In the genomic region with DNA sequence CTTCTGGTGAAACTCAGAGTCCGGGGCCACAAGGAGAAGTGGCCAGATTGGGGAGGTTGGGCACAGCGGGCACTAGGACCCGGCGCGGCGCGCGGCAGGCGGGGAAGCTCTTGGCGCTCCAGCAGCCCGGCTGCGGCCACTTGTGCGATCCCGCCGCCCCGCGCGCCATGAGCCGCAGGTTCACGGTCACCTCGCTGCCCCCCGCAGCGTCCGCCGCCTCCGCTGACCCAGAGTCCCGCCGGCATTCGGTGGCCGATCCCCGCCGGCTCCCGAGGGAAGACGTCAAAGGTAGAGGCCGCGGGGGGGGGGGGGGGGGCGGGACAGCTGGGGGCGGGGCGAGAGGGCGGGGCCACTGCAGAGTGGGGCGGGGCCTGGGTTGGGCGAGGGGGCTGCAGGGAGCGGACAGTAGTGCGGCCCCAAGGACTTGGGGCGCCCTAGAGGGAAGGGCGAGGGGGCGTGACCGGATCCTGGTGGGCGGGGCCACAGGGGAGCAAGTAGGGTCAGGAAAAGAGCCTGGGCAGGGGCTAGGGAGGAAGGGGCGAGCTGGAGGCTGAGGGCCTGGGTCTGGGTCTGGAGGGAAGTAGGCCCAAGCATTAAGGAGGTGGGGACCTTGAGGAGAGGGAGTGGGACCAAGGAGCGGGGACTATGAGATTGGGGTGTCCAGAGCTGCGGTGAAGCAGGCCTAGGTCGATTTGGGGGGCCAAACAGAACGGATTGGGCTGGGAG, we compare ENCODE assay signal across 8 mouse cellular contexts. TPM values are rescaled to one million over a fixed set of nuclear protein-coding genes. Genes with fewer than 3 reads are reported as not detected.
DNase-seq lines count a peak whose midpoint lies in the region; ATAC-seq lines count a peak whose summit lies in the region.

A gene (plus strand): TSS at position 87 of the 726 bp plus-strand sequence.

- H3K4me3 ChIP-seq in forebrain, embryonic 16.5 days (replicated peaks; ENCODE audit: low read length): peak within 1 kb of the TSS; percentile 58
- peak within 1 kb of the TSS; percentile 55 for H3K4me3 ChIP-seq in limb, embryonic 13.5 days
- peak within 1 kb of the TSS; percentile 56 for H3K4me3 ChIP-seq in midbrain, embryonic 13.5 days (replicated peaks)

- H3K4me2 ChIP-seq in forebrain, embryonic 16.5 days (ENCODE audit: low read length): peak within 1 kb of the TSS; percentile 45
- peak within 1 kb of the TSS; percentile 63 for H3K4me2 ChIP-seq in limb, embryonic 13.5 days (replicated peaks)
- peak within 1 kb of the TSS; percentile 62 for H3K4me2 ChIP-seq in midbrain, embryonic 13.5 days (replicated peaks)

- H3K4me1 ChIP-seq in forebrain, embryonic 16.5 days (replicated peaks; ENCODE audit: control insufficient read depth, insufficient read depth, low read length): peaks cover 23% of the 10 kb centered on the region
- H3K4me1 ChIP-seq in limb, embryonic 13.5 days: peaks cover 9% of the 10 kb centered on the region; the same call in 1 of the 2 replicates
- peaks cover 52% of the 10 kb centered on the region for H3K4me1 ChIP-seq in midbrain, embryonic 13.5 days (replicated peaks)

- H3K27me3 ChIP-seq in forebrain, embryonic 16.5 days (replicated peaks; ENCODE audit: control insufficient read depth, insufficient read depth, low read length): peaks cover 3% of the 10 kb centered on the region; the same call in 1 of the 2 replicates
- H3K27me3 ChIP-seq in limb, embryonic 13.5 days: peaks cover 53% of the 10 kb centered on the region
- peaks cover 8% of the 10 kb centered on the region; the same call in 1 of the 2 replicates for H3K27me3 ChIP-seq in midbrain, embryonic 13.5 days

- no peak within 1 kb of the TSS for H3K27ac ChIP-seq in forebrain, embryonic 16.5 days (ENCODE audit: low read length)
- no peak within 1 kb of the TSS for H3K27ac ChIP-seq in limb, embryonic 13.5 days
- H3K27ac ChIP-seq in midbrain, embryonic 13.5 days: peak within 1 kb of the TSS; percentile 49

- DNase-seq in thymus, postnatal 14 days: peak; percentile 55
- DNase-seq in thymus, postnatal 10 days (ENCODE audit: low spot score in 2 of 2): no peak
- peak; percentile 79 for DNase-seq in cerebellum, adult 11 months
- DNase-seq in kidney, adult 11 months: peak; percentile 38
- DNase-seq in testis, postnatal 14 days (ENCODE audit: low spot score): peak; percentile 79

- no peaks in the 10 kb centered on the region for H3K9me3 ChIP-seq in forebrain, embryonic 16.5 days (ENCODE audit: control insufficient read depth, low read length)
- H3K9me3 ChIP-seq in limb, embryonic 13.5 days: no peaks in the 10 kb centered on the region
- no peaks in the 10 kb centered on the region for H3K9me3 ChIP-seq in midbrain, embryonic 13.5 days

- WGBS in forebrain, embryonic 16.5 days: 1% methylated on average over 35 of the region's 54 CpGs
- WGBS in limb, embryonic 13.5 days: 1% methylated on average over 35 of the region's 54 CpGs
- WGBS in midbrain, embryonic 13.5 days: 2% methylated on average over 44 of the region's 54 CpGs

- ATAC-seq in forebrain, embryonic 16.5 days: peak; percentile 39; the same call in 1 of the 2 replicates
- ATAC-seq in limb, embryonic 13.5 days (ENCODE audit: low FRiP score, low read depth): peak; percentile 70
- ATAC-seq in midbrain, embryonic 13.5 days: peak; percentile 51

- H3K9ac ChIP-seq in forebrain, embryonic 16.5 days (replicated peaks; ENCODE audit: low read depth, low read length): peak within 1 kb of the TSS; percentile 60
- peak within 1 kb of the TSS; percentile 63 for H3K9ac ChIP-seq in limb, embryonic 13.5 days
- H3K9ac ChIP-seq in midbrain, embryonic 13.5 days (replicated peaks): peak within 1 kb of the TSS; percentile 65

- no peaks in the 10 kb centered on the region for H3K36me3 ChIP-seq in forebrain, embryonic 16.5 days (ENCODE audit: control insufficient read depth, insufficient read depth)
- H3K36me3 ChIP-seq in limb, embryonic 13.5 days: no peaks in the 10 kb centered on the region
- H3K36me3 ChIP-seq in midbrain, embryonic 13.5 days: no peaks in the 10 kb centered on the region

RNA-seq across cellular contexts. Expression of the gene that starts here (rescaled TPM):
- 13.1 and 22.4 TPM in 2 replicates for polyA plus RNA-seq in forebrain, embryonic 16.5 days (2015; fragmentation: Nextera tagmentation; extraction: Ambion mirVana)
- polyA plus RNA-seq in limb, embryonic 13.5 days (2015; fragmentation: Nextera tagmentation; extraction: Ambion mirVana): 1.00 and 1.2 TPM in 2 replicates
- polyA plus RNA-seq in midbrain, embryonic 13.5 days (2015; fragmentation: Nextera tagmentation; extraction: Ambion mirVana): 19.7 and 20.2 TPM in 2 replicates

Comparison
In these comparisons a context has a peak if more than half of its experiments do, and no peak if none do; other contexts are left out.
1. DNase-seq: peak in thymus, postnatal 14 days (single experiment), cerebellum, adult 11 months (single experiment), kidney, adult 11 months (single experiment) and testis, postnatal 14 days (single experiment); none in thymus, postnatal 10 days (0 of 2).
2. Peak in every context shown above with its lines, with median percentiles within 50 percentile points of each other: ATAC-seq, H3K4me2 ChIP-seq, H3K4me3 ChIP-seq and H3K9ac ChIP-seq.